Mouse (Mus musculus): ENCODE data around the gene Siah2. TPM values are rescaled to one million over a fixed set of nuclear protein-coding genes. Genes with fewer than 3 reads are reported as not detected.

The Siah2 gene
- polyA plus RNA-seq, 1 experiment from 2014 or later = 5.8 TPM

DNA sequence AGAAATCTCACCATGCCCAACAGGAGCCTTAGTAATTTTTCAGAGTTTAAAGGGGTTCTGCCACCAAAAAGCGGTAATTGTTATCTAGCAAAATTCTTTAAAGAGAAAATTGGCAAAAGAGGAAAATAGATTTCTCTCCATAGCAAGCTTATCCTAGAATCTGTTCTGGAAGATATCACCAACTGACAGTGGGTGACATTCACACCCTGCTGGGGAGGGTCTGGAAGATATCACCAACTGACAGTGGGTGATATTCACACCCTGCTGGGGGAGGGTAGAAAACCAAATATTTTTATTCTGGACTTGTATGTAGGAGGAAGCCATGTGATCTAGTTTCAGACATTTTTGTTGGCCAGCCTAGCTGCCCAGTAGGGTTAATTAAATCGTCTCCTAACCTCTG lies 24.5 kb upstream of the Siah2 start:
- H3K9me3 ChIP-seq = no peaks in the 10 kb centered on the region
- no peak overlapping the region for H3K4me2 ChIP-seq (replicated peaks)
- WGBS = 87% methylated on average over 2 of the region's 2 CpGs
- H3K27me3 ChIP-seq = no peaks in the 10 kb centered on the region
- H3K4me1 ChIP-seq (replicated peaks) = no peaks in the 10 kb centered on the region
- ATAC-seq = no peak
- no peak overlapping the region for H3K27ac ChIP-seq
- no peak overlapping the region for H3K4me3 ChIP-seq (replicated peaks)
- H3K36me3 ChIP-seq = no peaks in the 10 kb centered on the region
- H3K9ac ChIP-seq (replicated peaks) = no peak overlapping the region

GRCm38 (mm10) chr3:58714767-58715166 lies 22.6 kb upstream of the Siah2 start:
- no peak for ATAC-seq
- Histone ChIP-seq H3K9ac (replicated peaks) (no peak overlapping the region), H3K27ac (no peak overlapping the region), H3K36me3 (no peaks in the 10 kb centered on the region), H3K4me2 (replicated peaks) (no peak overlapping the region), H3K27me3 (no peaks in the 10 kb centered on the region), H3K4me3 (replicated peaks) (no peak overlapping the region), H3K4me1 (replicated peaks) (no peaks in the 10 kb centered on the region), H3K9me3 (no peaks in the 10 kb centered on the region)
- 79% methylated on average over 2 of the region's 2 CpGs for WGBS

DNA sequence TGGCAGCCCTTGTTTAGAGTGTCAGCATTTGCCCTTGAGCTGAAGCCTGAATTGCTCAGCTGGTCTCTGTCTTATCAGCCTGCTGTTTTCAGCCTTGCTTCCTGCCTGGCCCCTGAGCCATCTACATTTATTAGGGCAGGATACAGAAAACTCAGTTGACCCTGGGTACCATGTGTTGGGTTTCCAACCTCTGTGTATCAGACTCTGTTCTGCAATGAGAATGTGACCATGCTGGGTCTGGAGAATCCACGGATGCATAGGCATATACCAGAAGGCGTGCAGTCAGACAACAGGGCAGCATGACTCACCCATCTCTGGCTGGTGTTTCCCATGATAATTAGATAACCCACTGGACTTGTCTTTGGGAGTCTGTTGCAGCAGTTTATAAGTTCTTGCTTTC lies 21.8 kb upstream of the Siah2 start:
- no peaks in the 10 kb centered on the region for H3K9me3 ChIP-seq
- H3K4me2 ChIP-seq (replicated peaks) = no peak overlapping the region
- no peaks in the 10 kb centered on the region for H3K36me3 ChIP-seq
- no peaks in the 10 kb centered on the region for H3K4me1 ChIP-seq (replicated peaks)
- no peaks in the 10 kb centered on the region for H3K27me3 ChIP-seq
- H3K27ac ChIP-seq = no peak overlapping the region
- no peak overlapping the region for H3K9ac ChIP-seq (replicated peaks)
- H3K4me3 ChIP-seq (replicated peaks) = no peak overlapping the region
- no peak for ATAC-seq
- WGBS = 80% methylated on average over 2 of the region's 2 CpGs

DNA sequence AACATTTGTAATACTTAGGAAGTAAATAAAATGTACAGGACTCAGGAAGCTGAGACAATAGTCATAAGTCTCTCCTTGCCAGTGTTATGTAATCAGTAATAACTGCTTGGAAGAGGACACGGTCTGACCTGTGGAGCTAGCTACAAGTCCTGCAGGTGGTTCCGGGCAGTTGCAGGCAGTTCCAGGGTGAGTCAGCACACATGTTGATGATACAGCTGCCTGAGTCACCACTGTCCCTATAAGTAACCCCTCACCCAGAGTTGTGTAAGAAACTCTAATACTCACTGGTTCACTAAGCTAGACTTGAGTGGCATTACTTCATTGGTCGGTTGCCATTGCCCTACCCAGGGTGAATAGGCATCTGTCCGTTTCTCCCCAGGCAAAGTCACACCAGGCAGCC lies 21.0 kb upstream of the Siah2 start:
- 95% methylated on average over 4 of the region's 4 CpGs for WGBS
- no peak for ATAC-seq

DNA sequence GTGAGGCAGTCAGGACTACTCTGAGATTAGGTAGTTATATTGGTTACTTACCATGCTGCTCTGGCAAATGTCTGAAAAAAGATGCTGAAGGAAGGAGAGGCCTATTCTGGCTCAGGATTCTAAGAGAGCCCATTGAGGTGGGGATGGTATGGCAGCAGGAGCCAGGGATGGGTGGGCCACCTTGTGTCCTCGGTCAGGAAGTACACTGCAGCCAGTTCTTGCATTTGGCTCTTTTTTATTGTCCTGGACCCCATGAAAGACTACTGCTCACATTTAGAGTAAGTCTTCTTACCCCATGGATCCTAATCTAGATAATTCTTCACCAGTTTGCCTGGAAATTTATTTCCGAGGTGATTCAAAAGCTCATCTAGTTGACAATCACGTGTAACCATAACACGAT lies 12.3 kb upstream of the Siah2 start:
- Histone ChIP-seq H3K4me3 (replicated peaks) (no peak overlapping the region), H3K4me2 (replicated peaks) (no peak overlapping the region), H3K4me1 (replicated peaks) (no peaks in the 10 kb centered on the region), H3K9me3 (no peaks in the 10 kb centered on the region; the same call in 1 of the 2 replicates), H3K36me3 (no peaks in the 10 kb centered on the region), H3K27me3 (no peaks in the 10 kb centered on the region), H3K9ac (replicated peaks) (no peak overlapping the region), H3K27ac (no peak overlapping the region)
- WGBS = 76% methylated on average over 4 of the region's 4 CpGs
- no peak for ATAC-seq

More for the DNA sequence above, 21.0 kb upstream of the Siah2 start:
- Histone ChIP-seq H3K4me1 (replicated peaks) (no peaks in the 10 kb centered on the region), H3K4me2 (replicated peaks) (no peak overlapping the region), H3K9ac (replicated peaks) (no peak overlapping the region), H3K27me3 (no peaks in the 10 kb centered on the region), H3K9me3 (no peaks in the 10 kb centered on the region), H3K27ac (no peak overlapping the region), H3K4me3 (replicated peaks) (no peak overlapping the region), H3K36me3 (no peaks in the 10 kb centered on the region)

GRCm38 (mm10) chr3:58703748-58704147 lies 11.5 kb upstream of the Siah2 start:
- Histone ChIP-seq H3K4me2 (replicated peaks) (no peak overlapping the region), H3K4me3 (replicated peaks) (no peak overlapping the region), H3K27ac (no peak overlapping the region), H3K27me3 (no peaks in the 10 kb centered on the region), H3K9me3 (no peaks in the 10 kb centered on the region; the same call in 1 of the 2 replicates), H3K4me1 (replicated peaks) (no peaks in the 10 kb centered on the region), H3K36me3 (no peaks in the 10 kb centered on the region), H3K9ac (replicated peaks) (no peak overlapping the region)
- WGBS = 78% methylated on average over 9 of the region's 9 CpGs
- ATAC-seq = no peak

- Histone ChIP-seq H3K4me1 (replicated peaks) (no peaks in the 10 kb centered on the region), H3K4me2 (replicated peaks) (no peak overlapping the region), H3K27ac (no peak overlapping the region), H3K9me3 (no peaks in the 10 kb centered on the region; the same call in 1 of the 2 replicates), H3K27me3 (no peaks in the 10 kb centered on the region), H3K36me3 (no peaks in the 10 kb centered on the region), H3K9ac (replicated peaks) (no peak overlapping the region), H3K4me3 (replicated peaks) (no peak overlapping the region)
- no peak for ATAC-seq
- WGBS = 98% methylated on average over 1 of the region's 1 CpGs
Observed at GRCm38 (mm10) chr3:58702329-58702728, 10.1 kb upstream of the Siah2 start.

DNA sequence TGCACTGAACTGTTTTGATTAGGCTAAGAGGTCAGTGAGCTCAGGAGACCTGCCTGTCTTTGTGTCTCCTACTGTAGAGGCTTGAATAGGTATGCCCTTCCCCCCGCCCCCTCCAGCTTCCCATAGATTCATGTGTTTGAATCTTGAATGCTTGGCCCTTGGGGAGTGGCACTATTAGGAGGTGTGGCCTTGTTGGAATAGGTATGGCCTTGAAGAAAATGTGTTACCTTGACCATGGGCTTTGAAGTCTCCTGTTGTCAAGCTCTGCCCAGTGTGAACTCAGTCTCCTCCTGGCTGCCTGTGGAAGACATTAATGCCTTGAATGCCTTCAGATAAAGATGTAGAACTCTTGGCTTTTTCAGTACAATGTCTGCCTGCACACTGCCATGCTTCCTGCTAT lies 9.2 kb upstream of the Siah2 start:
- 89% methylated on average over 1 of the region's 1 CpGs for WGBS
- Histone ChIP-seq H3K27me3 (no peaks in the 10 kb centered on the region), H3K36me3 (no peaks in the 10 kb centered on the region), H3K4me2 (replicated peaks) (no peak overlapping the region), H3K4me1 (replicated peaks) (no peaks in the 10 kb centered on the region), H3K4me3 (replicated peaks) (no peak overlapping the region), H3K9ac (replicated peaks) (no peak overlapping the region), H3K27ac (no peak overlapping the region), H3K9me3 (no peaks in the 10 kb centered on the region; the same call in 1 of the 2 replicates)
- ATAC-seq = no peak

- no peak overlapping the region for H3K9ac ChIP-seq (replicated peaks)
- 92% methylated on average over 4 of the region's 4 CpGs for WGBS
- no peaks in the 10 kb centered on the region for H3K36me3 ChIP-seq
- ATAC-seq = no peak
- no peaks in the 10 kb centered on the region; the same call in 1 of the 2 replicates for H3K4me1 ChIP-seq (replicated peaks)
- no peaks in the 10 kb centered on the region; the same call in 1 of the 2 replicates for H3K9me3 ChIP-seq
- no peak overlapping the region for H3K4me3 ChIP-seq (replicated peaks)
- H3K27ac ChIP-seq = no peak overlapping the region
- peaks cover 2% of the 10 kb centered on the region; the same call in 1 of the 2 replicates for H3K27me3 ChIP-seq
- no peak overlapping the region for H3K4me2 ChIP-seq (replicated peaks)
Observed at GRCm38 (mm10) chr3:58697926-58698325, 5.7 kb upstream of the Siah2 start.

DNA sequence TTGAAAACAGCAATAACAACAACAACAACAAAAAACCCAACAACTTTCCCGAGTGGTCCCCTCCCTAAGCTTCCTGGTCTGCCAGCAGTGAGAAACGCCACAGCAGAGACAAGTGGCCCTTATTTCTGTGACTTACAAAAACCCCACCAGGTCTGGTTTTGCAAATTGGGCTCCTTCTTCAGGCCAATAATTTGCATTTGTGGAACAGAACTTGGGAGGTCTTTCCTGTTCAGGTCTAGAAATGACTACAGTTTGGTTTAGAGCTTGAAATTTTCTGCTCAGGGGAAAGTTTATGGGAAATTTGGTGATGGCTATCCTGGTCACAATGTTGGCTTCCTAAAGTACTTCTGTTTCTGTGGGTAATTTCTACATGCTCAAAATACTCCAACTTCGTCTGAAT lies 4.6 kb upstream of the Siah2 start:
- ATAC-seq = no peak
- peaks cover 4% of the 10 kb centered on the region for H3K4me1 ChIP-seq (replicated peaks)
- H3K9ac ChIP-seq (replicated peaks) = no peak overlapping the region
- no peak overlapping the region for H3K27ac ChIP-seq
- WGBS = 56% methylated on average over 3 of the region's 3 CpGs
- H3K36me3 ChIP-seq = no peaks in the 10 kb centered on the region
- H3K4me2 ChIP-seq (replicated peaks) = no peak overlapping the region
- H3K4me3 ChIP-seq (replicated peaks) = no peak overlapping the region
- peaks cover 2% of the 10 kb centered on the region; the same call in 1 of the 2 replicates for H3K27me3 ChIP-seq
- H3K9me3 ChIP-seq = no peaks in the 10 kb centered on the region; the same call in 1 of the 2 replicates

GRCm38 (mm10) chr3:58695507-58695906 lies 3.3 kb upstream of the Siah2 start:
- peaks cover 2% of the 10 kb centered on the region; the same call in 1 of the 2 replicates for H3K27me3 ChIP-seq
- no peak overlapping the region for H3K27ac ChIP-seq
- 70% methylated on average over 7 of the region's 7 CpGs for WGBS
- H3K4me3 ChIP-seq (replicated peaks) = no peak overlapping the region
- H3K4me1 ChIP-seq (replicated peaks) = peaks cover 5% of the 10 kb centered on the region
- no peaks in the 10 kb centered on the region for H3K36me3 ChIP-seq
- H3K9me3 ChIP-seq = no peaks in the 10 kb centered on the region
- no peak overlapping the region for H3K9ac ChIP-seq (replicated peaks)
- H3K4me2 ChIP-seq (replicated peaks) = no peak overlapping the region
- ATAC-seq = no peak

GRCm38 (mm10) chr3:58695044-58695443 lies 2.8 kb upstream of the Siah2 start:
- Histone ChIP-seq H3K36me3 (no peaks in the 10 kb centered on the region), H3K4me3 (replicated peaks) (no peak overlapping the region), H3K27ac (no peak overlapping the region), H3K27me3 (peaks cover 2% of the 10 kb centered on the region; the same call in 1 of the 2 replicates), H3K9me3 (no peaks in the 10 kb centered on the region), H3K4me1 (replicated peaks) (peaks cover 9% of the 10 kb centered on the region), H3K4me2 (replicated peaks) (no peak overlapping the region), H3K9ac (replicated peaks) (no peak overlapping the region)
- ATAC-seq = no peak
- 80% methylated on average over 1 of the region's 1 CpGs for WGBS

- Histone ChIP-seq H3K27me3 (peaks cover 12% of the 10 kb centered on the region; the same call in 1 of the 2 replicates), H3K9me3 (no peaks in the 10 kb centered on the region), H3K4me2 (replicated peaks) (no peak overlapping the region), H3K4me1 (replicated peaks) (peaks cover 21% of the 10 kb centered on the region), H3K36me3 (no peaks in the 10 kb centered on the region), H3K9ac (replicated peaks) (no peak overlapping the region), H3K4me3 (replicated peaks) (no peak overlapping the region), H3K27ac (no peak overlapping the region)
- 86% methylated on average over 7 of the region's 7 CpGs for WGBS
- no peak for ATAC-seq
Observed at GRCm38 (mm10) chr3:58693331-58693730, 1.1 kb upstream of the Siah2 start.

Data from midbrain, embryonic 13.5 days (tissue).